ENCODE assay signal across 26 mouse cellular contexts in genomic region chr2:129229316-129229715, GRCm38 (mm10). TPM values are rescaled to one million over a fixed set of nuclear protein-coding genes. Genes with fewer than 3 reads are reported as not detected.
A peak's percentile ranks its signal among the peaks of the same experiment; 100 is the strongest.
DNase-seq lines count a peak whose midpoint lies in the region; ATAC-seq lines count a peak whose summit lies in the region.
"Had no signal": no experiment of that assay in that cellular context is flagged by ENCODE, and none has a peak within 500 bp of the region (broad histone marks: within the 10 kb centered on the region; RNA-seq: fewer than 3 reads in every experiment).

No protein-coding gene starts in this region.

- DNase-seq in heart, adult 11 months, result peak; percentile 52
- DNase-seq in heart, postnatal 36 days, result no peak
- DNase-seq in midbrain, embryonic 11.5 days (ENCODE audit: low spot score, missing footprints), result peak; percentile 73
- no peak for DNase-seq in embryo, embryonic 9.5 days (ENCODE audit: extremely low spot score)
- no peak for DNase-seq in spleen, postnatal 14 days (ENCODE audit: low spot score in 2 of 2)
- DNase-seq: adrenal gland, postnatal 10 days; adrenal gland, postnatal 36 days; B cell, adult 2 months; cerebellum, adult 2 months; cerebellum, adult 9-11 months; cerebellum, postnatal 36 days; embryo, embryonic 11 days; gastrocnemius, postnatal 25 days; heart, adult 2 months; heart, postnatal 10 days; heart, postnatal 4 days had no signal

- WGBS in midbrain, embryonic 11.5 days, result 97% methylated on average over 7 of the region's 7 CpGs
- WGBS in midbrain, embryonic 16.5 days, result 97% methylated on average over 7 of the region's 7 CpGs
- 80% methylated on average over 7 of the region's 7 CpGs for WGBS in liver, embryonic 15.5 days (ENCODE audit: insufficient replicate concordance)

- no peak for ATAC-seq in midbrain, embryonic 11.5 days (ENCODE audit: low FRiP score)
- no peak for ATAC-seq in midbrain, embryonic 16.5 days
- ATAC-seq in liver, embryonic 15.5 days (ENCODE audit: insufficient read depth), result no peak
- ATAC-seq: forebrain, embryonic 15.5 days; Patski had no signal

- H3K4me1 ChIP-seq in midbrain, embryonic 11.5 days (ENCODE audit: control insufficient read depth, insufficient read depth, low read length), result no peaks in the 10 kb centered on the region
- H3K4me1 ChIP-seq in midbrain, embryonic 16.5 days (ENCODE audit: control insufficient read depth, insufficient read depth, low read length), result no peaks in the 10 kb centered on the region
- peaks cover 88% of the 10 kb centered on the region for H3K4me1 ChIP-seq in liver, embryonic 15.5 days (replicated peaks)
- H3K4me1 ChIP-seq: forebrain, embryonic 12.5 days; hindbrain, embryonic 15.5 days had no signal

- no peak overlapping the region for H3K4me3 ChIP-seq in midbrain, embryonic 11.5 days (ENCODE audit: low read depth, low read length)
- H3K4me3 ChIP-seq in midbrain, embryonic 16.5 days (ENCODE audit: low read depth, low read length), result no peak overlapping the region
- H3K4me3 ChIP-seq in liver, embryonic 15.5 days (replicated peaks), result peak overlapping the region; percentile 40
- H3K4me3 ChIP-seq: forebrain, embryonic 12.5 days; forebrain, embryonic 15.5 days; heart, adult 2 months; heart, embryonic 15.5 days; hindbrain, embryonic 15.5 days had no signal

- H3K36me3 ChIP-seq in midbrain, embryonic 11.5 days (ENCODE audit: control insufficient read depth, insufficient read depth, low read length), result no peaks in the 10 kb centered on the region
- no peaks in the 10 kb centered on the region for H3K36me3 ChIP-seq in midbrain, embryonic 16.5 days (ENCODE audit: control insufficient read depth, insufficient read depth, low read length)
- no peaks in the 10 kb centered on the region for H3K36me3 ChIP-seq in liver, embryonic 15.5 days (replicated peaks)
- H3K36me3 ChIP-seq: forebrain, embryonic 12.5 days; forebrain, embryonic 15.5 days; G1E; heart, embryonic 15.5 days; hindbrain, embryonic 15.5 days had no signal

- no peak overlapping the region for H3K27ac ChIP-seq in midbrain, embryonic 11.5 days (ENCODE audit: low read depth, low read length)
- H3K27ac ChIP-seq in midbrain, embryonic 16.5 days (ENCODE audit: low read length), result no peak overlapping the region
- H3K27ac ChIP-seq in liver, embryonic 15.5 days (replicated peaks), result peak overlapping the region; percentile 99
- H3K27ac ChIP-seq: forebrain, embryonic 12.5 days; forebrain, embryonic 15.5 days; heart, adult 2 months; heart, embryonic 15.5 days; hindbrain, embryonic 15.5 days had no signal

- no peak overlapping the region for H3K4me2 ChIP-seq in midbrain, embryonic 11.5 days
- H3K4me2 ChIP-seq in midbrain, embryonic 16.5 days (ENCODE audit: low read length), result no peak overlapping the region
- peak overlapping the region; percentile 65 for H3K4me2 ChIP-seq in liver, embryonic 15.5 days
- H3K4me2 ChIP-seq: forebrain, embryonic 12.5 days; forebrain, embryonic 15.5 days; heart, embryonic 11.5 days; heart, embryonic 15.5 days; hindbrain, embryonic 15.5 days had no signal

- H3K9ac ChIP-seq in midbrain, embryonic 11.5 days (ENCODE audit: low read length), result no peak overlapping the region
- no peak overlapping the region for H3K9ac ChIP-seq in midbrain, embryonic 16.5 days (ENCODE audit: low read depth, low read length)
- H3K9ac ChIP-seq in liver, embryonic 15.5 days, result 0 out of 2 replicates have a peak overlapping the region, but pooled peaks have one; percentile 39
- H3K9ac ChIP-seq: forebrain, embryonic 12.5 days; forebrain, embryonic 15.5 days; heart, embryonic 15.5 days; hindbrain, embryonic 15.5 days had no signal

- no peaks in the 10 kb centered on the region for H3K27me3 ChIP-seq in midbrain, embryonic 11.5 days (ENCODE audit: control insufficient read depth, insufficient read depth, low read length)
- no peaks in the 10 kb centered on the region for H3K27me3 ChIP-seq in midbrain, embryonic 16.5 days (ENCODE audit: control insufficient read depth, insufficient read depth, low read depth, low read length)
- H3K27me3 ChIP-seq in liver, embryonic 15.5 days, result no peaks in the 10 kb centered on the region
- H3K27me3 ChIP-seq: CH12.LX; forebrain, embryonic 12.5 days; forebrain, embryonic 15.5 days; heart, embryonic 15.5 days; hindbrain, embryonic 15.5 days; Patski had no signal

- intact Hi-C loops in heart, postnatal 36 days (cut with DNase I), result no loop called here

- H3K9me3 ChIP-seq in midbrain, embryonic 11.5 days (ENCODE audit: control insufficient read depth, low read length), result no peaks in the 10 kb centered on the region
- H3K9me3 ChIP-seq in midbrain, embryonic 16.5 days (replicated peaks; ENCODE audit: control insufficient read depth, low read length, poor library complexity, severe bottlenecking), result no peaks in the 10 kb centered on the region
- no peaks in the 10 kb centered on the region for H3K9me3 ChIP-seq in liver, embryonic 15.5 days (replicated peaks)
- H3K9me3 ChIP-seq: forebrain, embryonic 12.5 days; forebrain, embryonic 15.5 days; G1E; heart, embryonic 15.5 days; hindbrain, embryonic 15.5 days had no signal

RNA-seq across cellular contexts. Expression of gene Slc20a1, which starts 30.8 kb away (rescaled TPM):
- total RNA-seq in heart, postnatal 36 days (2021), result 10 to 100 TPM in 1 of 2 experiments, 1 to 10 TPM in 1; 9.3 to 13.6 TPM
- 53.3 and 62.5 TPM in 2 replicates for polyA plus RNA-seq in midbrain, embryonic 11.5 days (2014; fragmentation: Nextera tagmentation; extraction: Ambion mirVana)
- 64.5 and 67.6 TPM in 2 replicates for polyA plus RNA-seq in midbrain, embryonic 16.5 days (2015; fragmentation: Nextera tagmentation; extraction: Ambion mirVana)
- 42.8 and 48.3 TPM in 2 replicates for polyA plus RNA-seq in liver, embryonic 15.5 days (2015; fragmentation: Nextera tagmentation; extraction: Ambion mirVana)

Comparison
In these comparisons a context has a peak if more than half of its experiments do, and no peak if none do; other contexts are left out.
1. DNase-seq: peak in heart, adult 11 months (single experiment) and midbrain, embryonic 11.5 days (single experiment); none in heart, postnatal 36 days (0 of 2), embryo, embryonic 9.5 days (single experiment) and spleen, postnatal 14 days (0 of 2).